Mouse (Mus musculus): ENCODE measurements at regions not wholly inside any gene's neighbourhood (a gene's known extent, or its start where the extent isn't known, plus 50 kb on each side); places are given as distances from the start of the nearest gene placed in this dataset.
"Not testable (repeated sequence)": the region's sequence is repeated elsewhere in the genome, so short reads cannot be mapped to it uniquely, and the experiment has no call there.

DNA sequence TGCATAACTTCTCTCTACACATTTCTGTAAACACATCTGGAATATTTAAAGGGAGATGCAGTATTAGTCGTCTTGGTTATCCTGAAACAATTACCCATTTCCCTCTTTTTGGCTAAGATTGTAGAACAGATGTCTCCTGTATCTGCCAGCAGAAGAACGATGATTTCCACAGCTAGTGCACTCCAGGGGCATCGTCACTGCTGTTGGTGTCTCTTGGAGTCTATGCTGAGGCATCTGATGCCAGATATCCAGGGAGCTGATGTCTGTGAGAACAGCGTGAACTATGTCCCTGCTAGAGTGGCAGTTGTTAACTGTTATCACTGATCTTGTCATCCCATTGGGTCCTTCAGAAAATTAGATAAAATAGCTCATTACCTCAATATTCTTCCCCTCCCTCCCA lies 536.2 kb downstream of the Trhde start:
- peak in 1 of 2 experiments; percentile 3 for DNase-seq (ENCODE audit: low spot score in 2 of 2)

GRCm38 (mm10) chr10:114241606-114242005 lies 560.5 kb downstream of the Trhde start:
- DNase-seq (ENCODE audit: low spot score in 2 of 2): no peak

- no peak for DNase-seq (ENCODE audit: low spot score in 2 of 2)
Measured at GRCm38 (mm10) chr10:114227635-114228034, 574.5 kb downstream of the Trhde start.

GRCm38 (mm10) chr10:114201583-114201982 lies 600.5 kb downstream of the Trhde start:
- DNase-seq (ENCODE audit: low spot score in 2 of 2): no peak

GRCm38 (mm10) chr10:114200939-114201338 lies 601.2 kb downstream of the Trhde start:
- DNase-seq (ENCODE audit: low spot score in 2 of 2): no peak

DNA sequence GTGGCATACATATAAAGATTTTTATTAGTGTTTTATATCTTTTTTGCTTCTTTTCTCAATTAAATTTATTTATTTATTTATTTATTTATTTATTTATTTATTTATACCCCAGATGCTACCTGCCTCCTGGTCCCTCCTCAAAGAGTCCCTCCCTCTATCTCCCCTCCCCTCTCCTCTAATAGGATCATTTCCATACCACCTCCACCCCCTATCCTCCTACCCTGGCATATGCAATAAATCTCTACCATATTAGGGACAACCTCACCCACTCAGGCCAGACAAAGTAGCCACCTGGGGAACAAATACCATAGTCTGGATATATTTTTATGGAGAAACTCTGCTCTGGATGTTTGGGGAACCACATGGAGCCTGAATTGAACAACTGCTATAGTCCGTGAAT lies 615.8 kb downstream of the Trhde start:
- no peak for DNase-seq (ENCODE audit: low spot score in 2 of 2)

- DNase-seq (ENCODE audit: low spot score in 2 of 2): not testable (repeated sequence)
Measured at GRCm38 (mm10) chr10:114143345-114143744, 658.8 kb downstream of the Trhde start.

GRCm38 (mm10) chr10:114137924-114138323 lies 664.2 kb downstream of the Trhde start:
- DNase-seq (ENCODE audit: low spot score in 2 of 2): no peak

GRCm38 (mm10) chr10:114137095-114137494 lies 665.0 kb downstream of the Trhde start:
- DNase-seq (ENCODE audit: low spot score in 2 of 2): no peak

Measured in frontal cortex, postnatal 14 days (tissue).